Mouse (Mus musculus) thymus, postnatal 4 days (tissue): Measurements from ENCODE around the gene Mast4.

ENCODE experiments used
- DNase-seq: peaks from one replicate; pipeline ENCODE4 v3.0.0; 2021

The Mast4 gene

GRCm38 (mm10) chr13:103315113-103315708 is 19.1 kb downstream of the Mast4 start:
- no peak for DNase-seq

GRCm38 (mm10) chr13:103308296-103308695 is 26.0 kb downstream of the Mast4 start:
- no peak for DNase-seq

- no peak for DNase-seq
These were observed 30.5 kb downstream of the Mast4 start for GRCm38 (mm10) chr13:103303826-103304225.

DNA sequence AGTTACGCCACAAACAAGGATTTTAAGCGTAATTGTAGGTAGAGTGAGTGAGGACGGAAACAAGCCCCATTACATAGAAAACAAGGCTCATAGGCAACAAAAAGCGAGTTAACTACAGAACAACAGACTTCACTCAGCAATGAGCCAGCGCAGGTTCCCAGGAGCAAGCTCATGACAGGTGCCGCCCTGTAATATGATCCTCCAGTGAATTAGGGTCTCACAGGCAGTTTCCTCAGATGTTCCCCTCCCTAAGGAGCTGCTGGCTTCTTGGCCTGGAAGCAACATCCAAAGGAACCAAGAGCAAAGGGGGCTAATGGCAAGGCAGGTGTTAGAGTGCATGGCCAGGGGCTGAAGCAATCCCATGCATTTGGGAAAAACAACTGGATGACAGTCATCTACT is 31.8 kb downstream of the Mast4 start:
- no peak for DNase-seq

DNA sequence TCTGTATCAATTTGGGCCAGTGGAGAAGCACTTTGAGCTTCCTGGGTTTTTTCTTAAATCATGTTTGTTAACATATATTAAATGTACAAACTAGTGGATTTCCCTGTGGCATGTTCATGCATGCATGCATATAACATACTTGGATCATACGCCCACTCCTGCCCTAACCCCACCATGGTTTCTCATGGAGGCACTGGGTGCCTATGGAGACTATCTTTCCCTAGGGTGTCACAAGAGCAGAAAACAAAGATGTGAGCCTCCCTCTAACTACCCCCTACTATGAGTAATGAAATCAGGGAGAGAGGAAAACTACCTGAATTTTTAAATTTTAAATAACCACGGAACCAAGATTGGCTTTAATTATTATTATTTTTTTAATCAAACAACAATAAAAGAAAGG is 32.2 kb downstream of the Mast4 start:
- no peak for DNase-seq

GRCm38 (mm10) chr13:103294424-103294823 is 39.9 kb downstream of the Mast4 start:
- no peak for DNase-seq

DNA sequence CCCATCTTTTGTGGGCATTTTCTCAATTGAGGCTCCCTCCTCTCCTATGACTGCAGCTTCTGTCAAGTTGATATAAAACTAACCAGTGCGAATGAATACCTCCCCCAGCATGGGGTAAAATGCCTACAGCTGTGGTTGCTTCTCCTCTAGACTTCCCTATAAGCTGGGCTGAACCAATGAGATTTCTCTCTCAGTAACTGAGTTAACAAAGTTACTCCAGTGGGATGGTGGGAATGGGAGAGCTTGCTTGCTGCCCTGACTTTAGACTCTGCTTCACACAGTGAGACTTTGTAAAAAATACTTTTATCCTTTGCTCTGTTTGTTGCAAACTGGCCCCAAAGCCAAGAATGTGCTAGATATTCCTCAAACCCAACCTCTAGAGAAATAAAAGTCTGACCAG is 41.2 kb downstream of the Mast4 start:
- DNase-seq, result no peak

- DNase-seq, result no peak
These were observed 43.2 kb downstream of the Mast4 start for GRCm38 (mm10) chr13:103291098-103291497.

- no peak for DNase-seq
These were observed 48.5 kb downstream of the Mast4 start for GRCm38 (mm10) chr13:103285821-103286220.

GRCm38 (mm10) chr13:103285036-103285435 is 49.3 kb downstream of the Mast4 start:
- DNase-seq, result no peak

- DNase-seq, result no peak
These were observed 63.4 kb downstream of the Mast4 start for GRCm38 (mm10) chr13:103270856-103271391.

DNA sequence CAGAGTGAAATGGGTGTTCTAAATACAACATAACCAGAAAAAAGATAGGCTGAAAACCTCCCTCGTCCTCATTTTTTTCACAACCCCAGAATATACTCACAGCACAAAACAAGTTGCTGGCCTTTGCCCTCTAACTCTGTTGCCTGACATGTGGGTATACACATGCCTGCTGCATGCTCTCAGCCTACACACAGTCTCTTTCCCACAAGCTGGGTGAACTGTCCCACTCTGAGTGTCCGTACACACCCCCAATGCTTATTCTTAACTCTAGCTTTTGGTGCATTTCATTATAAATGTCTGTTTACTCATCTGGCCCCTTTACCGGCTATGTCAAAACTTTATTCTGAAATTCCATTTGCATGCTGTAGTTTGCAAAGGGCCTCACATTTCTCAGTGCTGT is 71.6 kb downstream of the Mast4 start:
- DNase-seq, result no peak

DNA sequence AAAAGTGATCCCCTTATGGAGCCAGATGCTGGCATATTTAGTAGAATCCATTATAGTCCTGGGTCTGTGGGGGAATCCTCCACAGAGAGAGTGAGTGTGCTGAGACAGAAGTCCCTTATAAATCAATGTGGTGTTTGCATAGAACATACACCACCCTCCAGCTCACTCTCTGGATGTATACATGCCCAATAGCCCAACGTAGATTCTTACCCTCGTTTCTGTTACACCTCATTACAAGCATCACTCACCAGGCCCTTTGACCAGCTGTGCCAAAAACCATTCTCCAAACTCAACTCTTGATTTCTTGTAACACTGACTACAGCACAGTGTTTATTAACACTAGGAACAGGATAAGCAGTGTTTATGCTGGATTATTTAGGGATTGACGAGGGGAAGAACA is 72.2 kb downstream of the Mast4 start:
- DNase-seq, result no peak

GRCm38 (mm10) chr13:103260414-103260813 is 73.9 kb downstream of the Mast4 start:
- no peak for DNase-seq

GRCm38 (mm10) chr13:103258106-103258505 is 76.2 kb downstream of the Mast4 start:
- DNase-seq, result no peak

DNA sequence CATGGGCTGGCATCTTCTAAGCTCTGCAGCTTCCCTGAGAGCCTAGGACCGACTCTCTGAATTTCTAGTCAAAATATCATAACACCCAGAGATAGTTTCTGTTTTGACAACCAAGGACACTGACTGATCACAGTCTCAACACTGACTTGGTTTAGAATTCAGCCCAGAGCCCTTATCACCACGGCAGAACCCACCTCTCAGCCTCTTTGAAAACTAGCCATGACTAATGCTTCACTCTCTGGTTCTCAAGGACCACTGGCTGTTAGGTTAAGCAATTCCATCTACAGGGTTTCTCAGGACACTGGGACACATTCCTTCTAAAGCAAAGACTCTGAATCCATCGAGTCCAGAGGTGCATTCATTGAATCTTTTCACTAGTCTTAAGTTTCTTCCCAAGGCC is 79.4 kb downstream of the Mast4 start:
- DNase-seq, result no peak

- DNase-seq, result no peak
These were observed 81.2 kb downstream of the Mast4 start for GRCm38 (mm10) chr13:103253077-103253476.

GRCm38 (mm10) chr13:103248102-103249054 is 85.9 kb downstream of the Mast4 start:
- DNase-seq, result no peak

- no peak for DNase-seq
These were observed 87.2 kb downstream of the Mast4 start for GRCm38 (mm10) chr13:103246973-103247718.

DNA sequence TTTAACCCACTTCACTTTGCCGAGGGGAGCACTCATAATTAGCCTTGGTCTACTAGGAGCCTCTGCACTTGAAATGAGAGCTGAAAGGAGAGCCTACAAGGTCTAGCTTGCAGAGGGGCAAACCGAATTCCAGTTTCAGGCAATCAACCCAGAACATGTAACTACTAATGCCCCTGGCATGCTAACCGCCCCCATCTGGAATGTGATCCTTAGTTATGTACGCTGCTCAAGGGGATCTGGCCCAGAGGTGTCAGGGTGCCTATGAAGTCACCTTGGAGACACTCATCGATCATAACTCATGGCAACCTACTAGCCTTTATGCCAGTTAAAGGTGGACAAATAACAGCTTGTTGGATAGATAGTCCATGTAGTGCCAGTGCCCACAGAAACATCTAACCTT is 88.9 kb downstream of the Mast4 start:
- no peak for DNase-seq

- no peak for DNase-seq
These were observed 90.2 kb downstream of the Mast4 start for GRCm38 (mm10) chr13:103244053-103244452.

- DNase-seq, result no peak
These were observed 93.2 kb downstream of the Mast4 start for GRCm38 (mm10) chr13:103241092-103241491.

DNA sequence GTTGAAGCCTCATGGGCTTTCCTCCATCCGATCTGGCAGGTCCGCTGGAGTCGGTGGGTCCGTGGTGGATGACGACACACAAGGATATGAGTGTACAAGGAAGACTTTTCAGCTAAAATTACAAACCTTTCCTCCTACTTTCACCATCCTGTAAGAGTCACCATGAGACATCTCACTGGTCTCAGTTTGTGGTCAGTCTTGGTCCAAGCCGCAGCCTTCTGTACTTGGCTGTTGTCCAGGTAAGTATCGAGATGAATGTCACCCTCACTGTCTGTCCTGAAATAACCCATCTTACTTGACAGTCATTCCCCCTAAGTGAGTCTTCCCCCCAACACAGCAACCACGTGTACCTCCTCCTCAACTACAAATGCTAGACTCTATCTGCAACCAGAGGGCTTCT is 94.6 kb downstream of the Mast4 start:
- no peak for DNase-seq
